Mouse (Mus musculus) midbrain, embryonic 13.5 days (tissue): ENCODE results near the gene Mdp1. TPM values are rescaled to one million over a fixed set of nuclear protein-coding genes. Genes with fewer than 3 reads are reported as not detected.

Source experiments
- ATAC-seq: fragments of 200-750 bp; cut with Nextera tagmentation; 2 replicates; pipeline ENCODE4 v1.8.0; 2017; ENCODE audit warnings: mild to moderate bottlenecking, moderate TSS enrichment, moderate library complexity
- H3K27ac ChIP-seq: fragments of 300-500 bp; sonication (generic); 2 replicates; pipeline ENCODE4 v1.5.1; 2015; ENCODE audit warnings: inconsistent platforms, mild to moderate bottlenecking, moderate library complexity
- H3K27me3 ChIP-seq: fragments of 300-500 bp; sonication (generic); 2 replicates; pipeline ENCODE4 v1.6.1; 2015; ENCODE audit warnings: mild to moderate bottlenecking, inconsistent platforms
- H3K36me3 ChIP-seq: fragments of 300-500 bp; sonication (generic); 2 replicates; pipeline ENCODE4 v1.6.1; 2015; ENCODE audit warnings: mild to moderate bottlenecking, inconsistent platforms
- H3K4me1 ChIP-seq: fragments of 300-500 bp; sonication (generic); replicated peaks from 2 replicates; pipeline ENCODE4 v1.6.1; 2015; ENCODE audit warnings: inconsistent platforms
- H3K4me2 ChIP-seq: fragments of 300-500 bp; sonication (generic); replicated peaks from 2 replicates; pipeline ENCODE4 v1.6.1; 2015; ENCODE audit warnings: moderate library complexity, mild to moderate bottlenecking, inconsistent platforms
- H3K4me3 ChIP-seq: fragments of 300-500 bp; sonication (generic); replicated peaks from 2 replicates; pipeline ENCODE4 v1.5.1; 2015; ENCODE audit warnings: mild to moderate bottlenecking, inconsistent platforms
- H3K9ac ChIP-seq: fragments of 300-500 bp; sonication (generic); replicated peaks from 2 replicates; pipeline ENCODE4 v1.6.1; 2015; ENCODE audit warnings: mild to moderate bottlenecking, inconsistent platforms
- H3K9me3 ChIP-seq: fragments of 300-500 bp; sonication (generic); 2 replicates; pipeline ENCODE4 v1.6.1; 2016; ENCODE audit warnings: mild to moderate bottlenecking, inconsistent platforms
- WGBS: fragments of 180-500 bp; shearing (Covaris S2); methylation state at CpG from one replicate; pipeline ENCODE4 v1.1.7; 2015; 5-methylcytosine and 5-hydroxymethylcytosine counted together
- polyA plus RNA-seq: library from polyadenylated mRNA; unstranded; fragments of >200 nt; fragmentation: Nextera tagmentation; extraction: Ambion mirVana; gene quantifications from 2 replicates; pipeline ENCODE4 v1.2.1, GENCODE M21; 2015

The Mdp1 gene
- polyA plus RNA-seq: 69.7 and 75.0 TPM in 2 replicates

DNA sequence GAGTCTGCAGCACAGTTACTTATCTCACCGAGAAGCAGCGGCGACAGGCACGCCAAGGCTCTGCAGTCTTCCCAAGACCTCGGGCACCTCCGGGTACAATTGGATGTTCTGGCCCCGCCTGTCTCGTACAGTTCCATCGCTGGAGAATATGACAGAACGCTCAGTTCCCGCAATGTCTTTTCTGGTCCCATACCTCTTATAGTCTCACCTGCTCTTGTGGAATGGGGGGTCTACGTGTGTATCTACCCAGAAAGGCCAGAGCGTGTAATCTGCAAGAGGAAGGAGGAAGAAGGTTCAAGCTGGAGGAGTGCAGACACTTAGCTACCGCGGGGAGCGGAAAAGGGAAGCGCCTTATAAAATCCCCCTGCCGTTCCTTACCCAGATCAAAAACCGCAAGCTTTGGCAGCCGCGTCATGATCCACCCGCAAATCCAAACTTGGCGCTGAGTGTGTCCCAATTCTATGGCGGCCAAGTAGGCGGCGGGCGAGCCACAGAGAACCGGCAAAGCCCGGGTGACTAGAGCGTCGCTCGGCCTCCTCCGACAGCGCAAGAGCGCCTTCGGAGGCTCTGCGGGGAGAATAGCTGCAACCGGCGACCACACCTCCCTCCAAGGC lies at the start of gene Mdp1:
Gene Mdp1 (minus strand): TSS at position 549 of the 614 bp plus-strand sequence.
- H3K36me3 ChIP-seq: peaks cover 35% of the 10 kb centered on the region
- peak within 1 kb of the TSS; percentile 61 for H3K4me2 ChIP-seq
- H3K9me3 ChIP-seq: no peaks in the 10 kb centered on the region
- WGBS: under 1% methylated on average over 39 of the region's 39 CpGs
- H3K4me1 ChIP-seq: peaks cover 16% of the 10 kb centered on the region
- peak within 1 kb of the TSS; percentile 63 for H3K4me3 ChIP-seq
- peak within 1 kb of the TSS; percentile 75 for H3K9ac ChIP-seq
- no peaks in the 10 kb centered on the region for H3K27me3 ChIP-seq
- peak; percentile 96 for ATAC-seq
- H3K27ac ChIP-seq: peak within 1 kb of the TSS; percentile 84

DNA sequence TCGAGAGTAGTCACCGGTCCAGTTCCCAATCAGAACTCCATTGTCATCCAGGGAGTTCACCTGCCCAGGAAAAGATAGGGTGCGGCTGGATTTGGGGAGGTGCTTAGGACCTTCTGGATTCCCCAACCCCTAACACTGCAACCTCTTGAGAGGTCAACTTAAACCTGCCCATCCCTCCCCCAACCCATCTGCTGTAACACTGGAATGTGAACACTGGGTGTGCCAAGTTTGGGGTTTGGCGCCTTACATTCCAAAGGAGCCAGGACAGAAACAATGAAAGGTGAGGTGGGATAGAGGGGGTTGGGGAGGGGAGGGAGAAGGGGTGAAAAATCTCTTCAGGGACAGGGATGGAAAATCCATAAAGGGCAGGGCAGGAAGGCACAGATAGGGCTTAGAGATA lies 49.2 kb upstream of the Mdp1 start:
- Histone ChIP-seq H3K4me3 (no peak overlapping the region), H3K4me1 (no peaks in the 10 kb centered on the region), H3K36me3 (no peaks in the 10 kb centered on the region), H3K9me3 (no peaks in the 10 kb centered on the region), H3K27me3 (peaks cover 23% of the 10 kb centered on the region), H3K9ac (no peak overlapping the region), H3K27ac (no peak overlapping the region), H3K4me2 (no peak overlapping the region)
- no peak for ATAC-seq
- 86% methylated on average over 4 of the region's 4 CpGs for WGBS

- H3K27ac ChIP-seq: no peak overlapping the region
- no peaks in the 10 kb centered on the region for H3K4me1 ChIP-seq
- no peaks in the 10 kb centered on the region for H3K36me3 ChIP-seq
- H3K9ac ChIP-seq: no peak overlapping the region
- H3K27me3 ChIP-seq: peaks cover 9% of the 10 kb centered on the region
- H3K4me3 ChIP-seq: no peak overlapping the region
- no peaks in the 10 kb centered on the region for H3K9me3 ChIP-seq
- no peak overlapping the region for H3K4me2 ChIP-seq
- WGBS: 83% methylated on average over 5 of the region's 5 CpGs
- ATAC-seq: no peak
Observed at GRCm38 (mm10) chr14:55707397-55707796, 47.1 kb upstream of the Mdp1 start.

GRCm38 (mm10) chr14:55706051-55706600 lies 45.8 kb upstream of the Mdp1 start:
- H3K9ac ChIP-seq: no peak overlapping the region
- no peaks in the 10 kb centered on the region for H3K27me3 ChIP-seq
- 90% methylated on average over 8 of the region's 8 CpGs for WGBS
- no peak overlapping the region for H3K27ac ChIP-seq
- no peaks in the 10 kb centered on the region for H3K36me3 ChIP-seq
- no peaks in the 10 kb centered on the region for H3K4me1 ChIP-seq
- ATAC-seq: no peak
- no peaks in the 10 kb centered on the region for H3K9me3 ChIP-seq
- no peak overlapping the region for H3K4me3 ChIP-seq
- H3K4me2 ChIP-seq: no peak overlapping the region

GRCm38 (mm10) chr14:55702761-55703160 lies 42.5 kb upstream of the Mdp1 start:
- ATAC-seq: no peak

GRCm38 (mm10) chr14:55701131-55701530 lies 40.8 kb upstream of the Mdp1 start:
- H3K9me3 ChIP-seq: no peaks in the 10 kb centered on the region
- 54% methylated on average over 9 of the region's 9 CpGs for WGBS
- no peaks in the 10 kb centered on the region for H3K36me3 ChIP-seq
- no peaks in the 10 kb centered on the region for H3K4me1 ChIP-seq
- no peaks in the 10 kb centered on the region for H3K27me3 ChIP-seq
- ATAC-seq: no peak
- H3K27ac ChIP-seq: no peak overlapping the region
- no peak overlapping the region for H3K4me3 ChIP-seq
- no peak overlapping the region for H3K9ac ChIP-seq
- no peak overlapping the region for H3K4me2 ChIP-seq

More at GRCm38 (mm10) chr14:55702761-55703160, 42.5 kb upstream of the Mdp1 start:
- Histone ChIP-seq H3K9ac (no peak overlapping the region), H3K4me3 (no peak overlapping the region), H3K4me2 (no peak overlapping the region), H3K36me3 (no peaks in the 10 kb centered on the region), H3K4me1 (no peaks in the 10 kb centered on the region), H3K27ac (no peak overlapping the region), H3K9me3 (no peaks in the 10 kb centered on the region), H3K27me3 (no peaks in the 10 kb centered on the region)
- 61% methylated on average over 6 of the region's 6 CpGs for WGBS

DNA sequence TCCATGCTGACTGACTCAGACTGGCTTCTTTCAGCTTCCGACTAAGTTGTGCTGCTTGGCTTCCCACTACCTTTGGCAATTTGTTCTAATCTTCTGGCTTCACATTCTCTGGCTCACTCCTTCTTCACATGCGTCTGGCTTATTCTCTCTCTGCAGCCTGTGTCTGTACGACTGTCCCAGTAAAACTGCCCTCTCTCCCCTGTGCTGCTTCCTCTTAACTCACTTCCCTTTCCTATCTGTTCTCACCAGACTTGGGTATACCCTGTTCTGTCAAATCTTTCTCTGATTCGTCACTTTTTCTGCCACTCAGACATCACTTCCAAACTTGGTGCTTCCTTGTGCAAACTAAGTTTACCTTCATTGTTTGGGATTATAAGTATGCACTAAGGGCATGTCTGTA lies 36.9 kb upstream of the Mdp1 start:
- Histone ChIP-seq H3K27me3 (no peaks in the 10 kb centered on the region), H3K27ac (no peak overlapping the region), H3K4me2 (no peak overlapping the region), H3K4me1 (no peaks in the 10 kb centered on the region), H3K36me3 (no peaks in the 10 kb centered on the region), H3K4me3 (no peak overlapping the region), H3K9me3 (no peaks in the 10 kb centered on the region; the same call in 1 of the 2 replicates), H3K9ac (no peak overlapping the region)
- ATAC-seq: no peak
- 87% methylated on average over 4 of the region's 4 CpGs for WGBS

DNA sequence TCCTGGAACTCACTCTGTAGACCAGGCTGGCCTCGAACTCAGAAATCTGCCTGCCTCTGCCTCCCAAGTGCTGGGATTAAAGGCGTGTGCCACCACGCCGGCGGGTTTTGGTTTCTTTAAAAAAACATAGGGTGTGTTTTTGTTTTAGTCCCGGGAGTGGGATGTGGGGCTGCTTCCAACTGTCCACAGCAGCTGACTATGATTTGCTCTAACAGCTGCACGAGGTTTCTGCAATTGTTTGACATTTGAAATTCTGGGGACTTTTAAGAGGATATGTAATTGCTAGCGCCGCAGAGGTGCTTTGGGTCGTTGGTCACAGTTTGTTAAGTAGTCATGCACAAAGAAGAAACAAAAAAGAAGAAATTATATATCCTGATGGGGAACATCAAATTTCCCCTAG lies 29.1 kb upstream of the Mdp1 start:
- 83% methylated on average over 10 of the region's 10 CpGs for WGBS
- Histone ChIP-seq H3K4me3 (no peak overlapping the region), H3K27me3 (no peaks in the 10 kb centered on the region), H3K4me1 (no peaks in the 10 kb centered on the region), H3K27ac (no peak overlapping the region), H3K36me3 (no peaks in the 10 kb centered on the region), H3K9ac (no peak overlapping the region), H3K9me3 (no peaks in the 10 kb centered on the region; the same call in 1 of the 2 replicates), H3K4me2 (no peak overlapping the region)
- ATAC-seq: no peak

DNA sequence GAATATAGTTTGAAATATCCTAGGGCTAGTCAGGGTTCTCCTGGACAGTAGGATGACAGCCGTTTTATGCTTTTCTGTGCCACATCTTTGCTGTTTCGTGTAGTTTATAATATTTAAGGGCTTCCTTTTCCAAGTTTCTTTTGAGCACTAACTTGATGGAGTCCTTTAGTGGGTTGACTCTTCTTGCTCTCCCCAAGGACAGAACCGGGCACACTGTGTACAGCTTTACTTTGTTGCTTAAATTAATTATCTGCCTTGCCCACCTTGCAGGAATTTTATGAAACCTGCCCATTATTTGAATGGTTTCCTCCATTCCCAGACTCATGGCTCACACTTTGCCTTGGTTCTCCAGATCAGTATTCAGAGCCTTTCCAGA lies 21.8 kb upstream of the Mdp1 start:
- 14% methylated on average over 3 of the region's 3 CpGs for WGBS
- H3K9ac ChIP-seq: peak overlapping the region; percentile 37; the same call in 1 of the 2 replicates
- no peaks in the 10 kb centered on the region for H3K27me3 ChIP-seq
- no peaks in the 10 kb centered on the region for H3K9me3 ChIP-seq
- peak overlapping the region; percentile 86 for H3K4me2 ChIP-seq
- H3K27ac ChIP-seq: peak overlapping the region; percentile 22; the same call in 1 of the 2 replicates
- peaks cover 13% of the 10 kb centered on the region for H3K4me1 ChIP-seq
- peak overlapping the region; percentile 70 for H3K4me3 ChIP-seq
- H3K36me3 ChIP-seq: peaks cover 28% of the 10 kb centered on the region
- peak; percentile 75 for ATAC-seq

- Histone ChIP-seq H3K4me3 (peak within 1 kb of the TSS; percentile 70), H3K4me1 (peaks cover 13% of the 10 kb centered on the region), H3K27me3 (no peaks in the 10 kb centered on the region), H3K36me3 (peaks cover 35% of the 10 kb centered on the region), H3K9me3 (no peaks in the 10 kb centered on the region), H3K9ac (peak within 1 kb of the TSS; percentile 76), H3K4me2 (peak within 1 kb of the TSS; percentile 86), H3K27ac (peak within 1 kb of the TSS; percentile 80)
- peak; percentile 98 for ATAC-seq
- under 1% methylated on average over 65 of the region's 66 CpGs for WGBS
Observed at GRCm38 (mm10) chr14:55681160-55682117, 21.1 kb upstream of the Mdp1 start, which contains the start of gene Tinf2. Gene Tinf2 (minus strand): TSS chr14:55681820.

DNA sequence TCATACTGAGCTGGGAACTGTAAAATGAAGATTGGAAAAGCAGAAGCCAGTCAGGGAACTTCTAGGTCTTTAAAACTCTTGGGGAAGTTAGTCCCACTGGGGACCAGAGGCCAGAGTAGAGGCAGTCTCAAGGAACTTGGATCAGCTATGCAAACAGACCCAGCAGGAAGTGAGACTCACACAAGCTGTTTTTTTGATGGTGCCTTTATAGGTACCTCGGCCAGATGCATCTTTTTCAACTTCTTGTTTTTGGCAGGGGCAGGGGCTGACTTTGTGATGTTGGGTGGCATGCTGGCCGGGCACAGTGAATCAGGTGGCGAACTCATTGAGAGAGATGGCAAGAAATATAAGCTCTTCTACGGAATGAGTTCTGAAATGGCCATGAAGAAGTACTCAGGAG lies 17.3 kb upstream of the Mdp1 start:
- Histone ChIP-seq H3K27ac (no peak overlapping the region), H3K4me2 (no peak overlapping the region), H3K36me3 (peaks cover 43% of the 10 kb centered on the region), H3K27me3 (no peaks in the 10 kb centered on the region), H3K4me1 (peaks cover 18% of the 10 kb centered on the region), H3K9me3 (no peaks in the 10 kb centered on the region), H3K4me3 (no peak overlapping the region), H3K9ac (no peak overlapping the region)
- WGBS: 91% methylated on average over 4 of the region's 4 CpGs
- no peak for ATAC-seq

DNA sequence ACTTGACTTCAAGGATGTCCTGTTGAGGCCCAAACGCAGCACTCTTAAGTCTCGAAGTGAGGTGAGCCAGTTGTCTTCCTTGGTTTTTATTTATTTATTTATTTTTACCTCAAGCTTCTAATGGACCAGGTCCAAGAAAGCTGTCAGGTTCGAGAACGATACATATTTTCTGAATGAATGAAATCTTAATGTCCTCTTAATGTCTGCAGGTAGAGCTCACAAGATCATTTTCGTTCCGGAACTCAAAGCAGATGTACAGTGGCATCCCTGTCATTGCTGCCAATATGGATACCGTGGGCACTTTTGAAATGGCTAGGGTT lies 12.4 kb upstream of the Mdp1 start:
- H3K4me1 ChIP-seq: peaks cover 31% of the 10 kb centered on the region
- no peaks in the 10 kb centered on the region for H3K9me3 ChIP-seq
- H3K27ac ChIP-seq: peak overlapping the region; percentile 65; the same call in 1 of the 2 replicates
- peak overlapping the region; percentile 87 for H3K9ac ChIP-seq
- H3K4me3 ChIP-seq: peak overlapping the region; percentile 83
- H3K27me3 ChIP-seq: no peaks in the 10 kb centered on the region
- peaks cover 24% of the 10 kb centered on the region for H3K36me3 ChIP-seq
- WGBS: 80% methylated on average over 7 of the region's 7 CpGs
- no peak for ATAC-seq
- H3K4me2 ChIP-seq: peak overlapping the region; percentile 97
